Mouse (Mus musculus) T-helper 1 cell (primary cell): Measurements from ENCODE around the gene Fam204a.

Source experiments
- in situ Hi-C: fragments of 300-600 bp; cut with MboI, MseI; formaldehyde crosslinking; loops from one replicate; pipeline ENCODE4 v1.15.1; 2025; ENCODE audit warnings: high pct_unique_total_duplicates

Gene Fam204a

GRCm38 (mm10) chr19:60225899-60226844, at the start of gene Fam204a:
Gene Fam204a (minus strand): TSS chr19:60226701.
- in situ Hi-C loops = loop anchor here (10.0 kb wide), 1 partner anchor 529 kb away; the partner anchor contains the start of gene Nanos1

GRCm38 (mm10) chr19:60265789-60266188, 39.3 kb upstream of the Fam204a start:
- in situ Hi-C loops = no loop called here

- in situ Hi-C loops = no loop called here
Measured at GRCm38 (mm10) chr19:60260689-60261088, 34.2 kb upstream of the Fam204a start.

- in situ Hi-C loops = no loop called here
Measured at GRCm38 (mm10) chr19:60252021-60252420, 25.5 kb upstream of the Fam204a start.

GRCm38 (mm10) chr19:60251197-60251596, 24.7 kb upstream of the Fam204a start:
- in situ Hi-C loops = no loop called here

- in situ Hi-C loops = no loop called here
Measured at GRCm38 (mm10) chr19:60245250-60245649, 18.7 kb upstream of the Fam204a start.

GRCm38 (mm10) chr19:60242620-60243019, 16.1 kb upstream of the Fam204a start:
- in situ Hi-C loops = no loop called here

GRCm38 (mm10) chr19:60241916-60242602, 15.6 kb upstream of the Fam204a start:
- in situ Hi-C loops = no loop called here

GRCm38 (mm10) chr19:60231542-60231941, 5.0 kb upstream of the Fam204a start:
- in situ Hi-C loops = no loop called here

GRCm38 (mm10) chr19:60226845-60227235, 339 bp upstream of the Fam204a start:
- in situ Hi-C loops = loop anchor here (10.0 kb wide), 1 partner anchor 528 kb away; the partner anchor contains the start of gene Nanos1

GRCm38 (mm10) chr19:60219395-60219794, 7.1 kb downstream of the Fam204a start:
- in situ Hi-C loops = no loop called here

GRCm38 (mm10) chr19:60217985-60218384, 8.5 kb downstream of the Fam204a start:
- in situ Hi-C loops = no loop called here

- in situ Hi-C loops = no loop called here
Measured at GRCm38 (mm10) chr19:60208173-60208572, 18.3 kb downstream of the Fam204a start.

- in situ Hi-C loops = no loop called here
Measured at GRCm38 (mm10) chr19:60204176-60204575, 22.3 kb downstream of the Fam204a start.

GRCm38 (mm10) chr19:60200294-60200693, 26.2 kb downstream of the Fam204a start:
- in situ Hi-C loops = no loop called here

- in situ Hi-C loops = no loop called here
Measured at GRCm38 (mm10) chr19:60199152-60199551, 27.3 kb downstream of the Fam204a start.

GRCm38 (mm10) chr19:60192790-60193189, 33.7 kb downstream of the Fam204a start:
- in situ Hi-C loops = no loop called here

GRCm38 (mm10) chr19:60189206-60189605, 37.3 kb downstream of the Fam204a start:
- in situ Hi-C loops = no loop called here

GRCm38 (mm10) chr19:60182901-60183300, 43.6 kb downstream of the Fam204a start:
- in situ Hi-C loops = no loop called here

GRCm38 (mm10) chr19:60182171-60182570, 44.3 kb downstream of the Fam204a start:
- in situ Hi-C loops = no loop called here

- in situ Hi-C loops = no loop called here
Measured at GRCm38 (mm10) chr19:60178771-60179563, 47.5 kb downstream of the Fam204a start.

GRCm38 (mm10) chr19:60165417-60165816, 61.1 kb downstream of the Fam204a start:
- in situ Hi-C loops = no loop called here
